Mouse (Mus musculus): ENCODE results near the gene Zfp940.

DNA sequence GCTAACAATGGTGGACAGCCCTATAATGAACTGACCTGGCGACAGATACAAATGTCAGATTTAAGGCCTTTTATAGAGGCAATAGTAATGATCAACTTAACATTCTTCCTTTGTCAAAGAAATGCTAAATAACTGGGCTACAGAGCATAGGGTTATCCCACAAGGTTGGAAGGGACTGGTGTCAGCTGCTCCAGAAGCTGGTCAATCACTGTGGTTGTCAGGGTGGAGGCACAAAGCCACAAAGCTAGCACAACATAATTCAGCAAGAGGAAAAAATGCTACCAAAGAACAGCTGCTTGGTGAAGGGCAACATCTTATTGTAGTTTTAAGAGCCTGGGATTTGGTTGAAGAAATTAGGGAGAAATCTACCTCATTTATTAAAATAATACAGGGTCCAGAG is 41.2 kb downstream of the Zfp940 start:
- TF ChIP-seq CTCF (IDR thresholded peaks at IDR 0.05) = no peak
- no peak for TF ChIP-seq EP300 (IDR thresholded peaks at IDR 0.05)

All from lung, postnatal 0 days (tissue).